Mouse (Mus musculus) adrenal gland, postnatal 36 days (tissue): ENCODE data around the gene Chmp6. TPM values are rescaled to one million over a fixed set of nuclear protein-coding genes. Genes with fewer than 3 reads are reported as not detected.

Source experiments
- DNase-seq, 2 experiments: peaks; one replicate each; pipeline ENCODE4 v3.0.0; 2021; ENCODE audit warnings: mixed read lengths in 1 of 2
- total RNA-seq, 2 experiments: library from RNA; stranded (reverse); gene quantifications; 2 replicates each; pipeline ENCODE4 v1.2.3; 2021

Chmp6 gene
- total RNA-seq, 2 experiments from 2014 or later = 31.9 to 37.6 TPM

DNA sequence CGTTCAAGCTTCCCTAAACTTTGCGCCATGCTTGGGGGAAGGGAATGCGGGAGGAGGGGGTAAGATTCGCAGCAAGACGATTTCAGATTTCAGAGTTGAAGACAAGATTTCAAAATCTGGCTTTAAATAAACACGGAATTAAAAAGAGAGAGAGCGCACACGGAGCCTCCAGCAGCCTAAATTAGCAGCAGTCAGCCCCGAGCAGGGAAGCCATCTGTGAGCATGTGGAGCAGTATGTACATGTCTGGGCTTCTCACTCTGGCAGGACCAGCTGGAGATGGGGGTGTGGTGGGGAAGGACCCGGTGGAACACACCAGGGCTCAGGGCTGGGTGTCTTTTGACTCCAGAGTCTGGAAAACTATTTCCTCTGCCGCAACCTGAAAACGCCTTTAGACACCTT, 24.0 kb downstream of the Chmp6 start:
- DNase-seq = no peak

- no peak for DNase-seq
These were observed 24.7 kb downstream of the Chmp6 start for GRCm38 (mm10) chr11:119937772-119938502.

- DNase-seq = no peak
These were observed 26.0 kb downstream of the Chmp6 start for GRCm38 (mm10) chr11:119939073-119939710.

GRCm38 (mm10) chr11:119939711-119940106, 26.5 kb downstream of the Chmp6 start:
- no peak for DNase-seq

DNA sequence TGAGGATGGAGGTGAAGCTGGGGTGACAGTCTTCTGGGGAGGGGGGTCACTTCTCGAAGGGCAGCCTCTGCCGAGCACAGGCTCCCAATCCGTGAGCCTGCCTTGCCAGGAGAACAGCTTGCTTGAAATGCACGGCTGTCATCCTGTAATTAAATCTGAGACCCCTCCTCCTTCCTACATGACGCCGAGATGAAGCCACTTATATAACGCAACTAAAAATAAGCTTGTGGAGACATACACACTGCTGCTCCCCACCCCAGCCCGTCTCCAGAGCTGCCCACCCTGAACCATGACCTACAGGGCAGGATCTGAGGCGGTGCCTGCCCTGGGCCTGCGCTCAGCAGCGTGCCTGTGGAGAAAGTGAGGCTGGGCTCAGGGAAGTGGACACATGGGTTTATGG, 26.9 kb downstream of the Chmp6 start:
- DNase-seq = no peak

- no peak for DNase-seq
These were observed 28.6 kb downstream of the Chmp6 start for GRCm38 (mm10) chr11:119941794-119942193.

DNA sequence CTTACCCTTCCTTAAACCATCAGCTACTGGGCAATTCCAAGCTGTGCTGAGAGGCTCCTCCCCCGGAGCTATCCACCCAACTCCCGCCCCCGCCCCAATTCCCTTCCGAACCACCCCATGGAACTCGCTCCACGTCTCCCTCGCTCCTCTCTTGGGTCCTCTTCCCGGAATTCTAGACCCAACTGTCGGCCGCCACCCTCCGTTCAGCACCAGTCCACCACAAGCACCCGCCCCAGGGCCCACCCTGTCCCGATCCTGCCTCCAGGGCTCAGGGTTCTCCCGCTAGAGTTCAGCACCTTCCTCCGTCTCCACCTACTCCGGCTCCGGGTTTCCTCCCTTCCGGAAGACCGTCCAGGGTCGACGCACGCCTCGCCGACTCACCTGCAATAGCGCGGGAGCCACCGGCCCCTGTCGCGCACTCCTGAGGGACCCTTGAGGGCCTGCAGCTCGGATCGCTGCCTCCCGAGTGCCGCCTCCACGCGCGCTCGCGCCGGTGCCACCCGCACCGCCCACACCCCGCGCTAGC, 29.0 kb downstream of the Chmp6 start:
- peak in 1 of 2 experiments; percentile 24 for DNase-seq

DNA sequence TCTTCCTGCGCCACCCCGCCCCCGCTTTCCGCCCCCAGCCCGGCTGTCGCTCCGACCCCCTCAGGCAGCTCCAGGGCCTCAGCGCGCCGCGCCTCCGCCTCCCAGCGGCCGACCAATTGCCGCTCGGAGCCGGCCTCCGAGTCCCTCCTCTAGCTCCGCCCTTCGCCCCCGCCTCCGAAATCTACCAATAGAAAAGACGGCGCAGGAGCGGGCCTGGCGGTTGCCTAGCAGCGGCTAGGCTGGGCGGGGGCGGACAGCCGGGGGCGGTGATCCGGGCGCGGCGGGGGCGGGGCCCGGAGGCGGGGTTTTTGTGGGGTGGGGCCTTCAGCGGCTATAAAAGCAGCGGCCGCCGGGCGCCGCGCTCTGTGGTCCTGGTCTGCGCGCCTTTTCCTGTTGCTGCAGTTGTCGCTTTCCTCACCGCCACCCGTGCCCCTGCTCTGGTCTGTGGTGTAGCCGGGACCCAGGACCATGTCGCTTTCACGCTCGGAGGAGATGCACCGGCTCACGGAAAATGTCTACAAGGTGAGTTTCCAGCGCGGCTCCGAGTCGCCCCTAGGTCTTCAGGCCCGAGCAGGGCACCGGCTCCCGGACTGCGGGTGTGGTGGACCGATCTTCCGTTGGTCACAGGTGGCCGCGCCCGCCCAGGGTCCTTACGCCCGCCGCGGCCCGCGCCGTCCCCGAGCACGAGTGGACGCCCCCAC, 29.6 kb downstream of the Chmp6 start, which contains the start of gene Baiap2:
Gene Baiap2 (plus strand): TSS at position 37 of the 701 bp plus-strand sequence.
- DNase-seq = peak; percentile 99

DNA sequence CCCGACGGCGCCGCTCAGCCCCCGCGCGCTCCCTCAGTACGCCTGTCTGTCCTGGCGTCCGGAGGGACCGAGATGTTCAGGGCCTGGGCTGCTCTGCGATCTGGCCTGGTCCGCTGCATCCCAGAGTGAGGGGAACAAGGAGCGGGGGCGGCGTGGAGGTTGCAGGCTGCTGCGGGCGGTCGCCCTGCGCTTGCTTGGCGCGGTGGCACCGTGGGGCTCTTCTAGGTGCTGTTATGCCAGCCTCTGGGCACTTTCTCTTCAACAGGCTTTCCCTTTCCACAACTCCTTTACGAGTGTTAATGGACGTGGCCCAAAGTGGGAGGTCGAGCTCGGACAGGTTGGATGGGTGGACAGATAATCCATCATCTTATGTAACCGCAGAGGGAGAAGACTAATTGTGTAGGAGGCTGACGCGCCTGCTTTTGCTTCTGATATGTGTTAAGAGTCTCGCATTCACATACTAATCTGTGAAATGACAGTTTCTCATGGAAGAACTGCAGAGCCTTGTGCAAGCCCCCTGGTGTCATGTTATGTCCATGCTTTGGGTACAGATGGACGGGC, 30.3 kb downstream of the Chmp6 start:
- peak; percentile 42 to 58 for DNase-seq

DNA sequence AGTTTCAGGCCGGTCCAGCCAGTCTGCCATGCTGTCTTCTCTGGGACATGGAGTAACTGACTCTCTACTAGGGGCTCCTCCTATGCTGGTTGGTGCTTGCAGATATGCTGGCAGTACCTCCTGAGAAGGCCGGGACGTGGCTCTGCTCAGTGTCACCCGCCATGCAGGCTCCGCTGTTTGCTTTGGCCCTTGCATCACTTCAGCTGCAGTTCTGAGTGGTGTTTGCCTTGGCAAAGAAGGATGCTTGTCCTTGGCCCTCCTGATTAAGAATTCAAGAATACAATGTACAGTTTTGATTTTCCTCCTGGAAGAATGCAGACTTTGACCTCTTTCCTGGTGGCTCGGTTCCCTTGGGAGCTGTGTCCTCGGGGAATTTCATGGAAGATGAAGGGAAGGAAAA, 32.1 kb downstream of the Chmp6 start:
- DNase-seq = peak; percentile 38 to 63

DNA sequence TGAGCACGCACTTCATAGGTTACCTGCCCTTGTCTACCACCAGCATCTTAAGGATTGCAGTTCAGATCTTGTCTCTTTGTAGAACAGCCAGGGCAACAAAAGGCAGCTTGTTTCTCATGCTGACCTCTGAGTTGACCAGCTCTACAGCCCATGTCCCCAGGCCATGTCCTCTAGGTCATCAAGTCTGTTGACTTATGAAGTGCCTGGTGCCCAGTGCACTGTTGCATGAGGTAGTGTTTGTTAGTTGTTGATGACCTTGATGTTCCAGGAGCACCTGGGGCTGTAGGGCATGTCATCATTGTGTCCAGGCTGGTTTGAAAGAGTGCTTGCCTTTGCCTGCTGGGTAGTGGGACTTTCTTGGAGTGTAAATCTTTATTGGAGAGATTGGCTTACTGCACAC, 34.2 kb downstream of the Chmp6 start:
- no peak for DNase-seq

GRCm38 (mm10) chr11:119947897-119948296, 34.7 kb downstream of the Chmp6 start:
- no peak for DNase-seq

- no peak for DNase-seq
These were observed 35.1 kb downstream of the Chmp6 start for GRCm38 (mm10) chr11:119948305-119948704.

- DNase-seq = peak in 1 of 2 experiments; percentile 36
These were observed 35.6 kb downstream of the Chmp6 start for GRCm38 (mm10) chr11:119948803-119949202.

DNA sequence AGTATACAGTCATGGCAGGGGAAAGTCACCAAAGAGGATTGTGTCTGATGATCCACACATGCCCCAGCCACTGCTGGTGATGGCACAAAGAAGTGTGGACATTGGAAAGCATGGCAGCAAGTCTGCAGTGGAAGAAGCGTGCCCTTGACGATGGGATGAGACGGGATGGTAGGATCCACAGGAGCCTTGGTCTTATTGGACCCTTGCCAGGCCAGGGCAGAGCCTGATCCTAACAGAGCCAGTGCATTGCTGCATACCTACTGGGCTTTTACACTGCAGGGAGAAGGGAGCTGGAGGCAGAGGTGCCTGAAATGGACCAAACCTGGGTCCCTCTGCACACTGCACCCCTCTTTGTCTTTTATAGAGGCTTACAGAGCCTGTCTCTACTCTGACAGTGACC, 37.3 kb downstream of the Chmp6 start:
- DNase-seq = peak in 1 of 2 experiments; percentile 37

DNA sequence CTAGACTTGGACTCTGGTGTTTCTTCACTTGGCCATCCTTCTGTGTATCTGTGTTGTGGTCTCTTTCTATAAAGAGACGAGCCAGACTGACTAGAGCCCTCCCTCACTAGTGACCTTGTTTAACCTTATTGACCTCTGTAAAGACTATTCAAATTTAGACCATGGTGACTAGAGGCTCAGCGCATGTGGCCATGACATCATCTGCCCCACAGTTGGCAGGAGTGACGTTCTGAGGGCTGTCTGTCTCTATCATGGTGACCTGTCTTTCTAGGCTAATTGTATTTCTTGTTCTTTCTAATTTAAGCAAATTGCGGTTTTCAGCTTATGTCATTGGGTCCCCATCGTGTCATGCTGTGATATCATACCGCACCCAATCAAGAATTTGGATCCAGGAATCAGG, 38.1 kb downstream of the Chmp6 start:
- no peak for DNase-seq

DNA sequence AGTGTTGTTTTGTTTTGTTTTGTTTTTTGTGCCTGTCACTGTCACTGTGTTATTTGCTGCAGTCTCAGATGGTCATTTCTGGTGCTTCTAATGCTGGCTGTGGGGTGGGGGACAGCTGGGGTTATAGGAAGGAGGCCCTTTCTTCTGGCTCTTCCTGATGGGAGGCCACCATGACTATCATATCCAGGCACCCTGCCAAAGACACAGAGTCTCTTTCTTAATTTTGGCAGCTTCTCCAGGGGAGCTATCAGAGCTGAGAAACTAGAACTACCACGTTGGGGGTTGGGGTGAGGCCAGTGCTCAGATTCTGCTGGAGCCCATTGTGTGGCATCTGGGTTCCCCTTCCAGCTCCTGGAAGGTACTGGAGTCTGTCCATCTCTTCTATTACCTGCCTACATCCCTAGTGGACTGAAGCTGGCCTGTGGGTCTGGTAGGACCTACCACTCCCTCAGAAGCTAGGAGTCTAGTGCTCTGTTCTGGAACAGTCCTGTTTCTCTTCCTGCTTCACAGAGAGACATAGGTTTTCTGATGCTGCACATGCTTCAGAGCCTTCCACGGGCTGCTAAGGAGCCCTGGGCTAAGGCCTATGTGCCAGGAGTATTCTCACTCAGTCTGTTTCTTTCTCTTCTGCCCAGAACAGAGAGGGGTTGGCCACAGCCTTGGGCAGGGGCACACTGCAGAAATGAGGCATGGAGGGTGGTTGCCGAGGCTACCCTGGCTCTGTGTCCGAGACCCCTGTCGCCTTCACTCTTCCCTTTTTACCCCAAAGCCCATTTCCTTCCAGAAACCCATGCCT, 39.4 kb downstream of the Chmp6 start:
- peak; percentile 50 to 77 for DNase-seq

DNA sequence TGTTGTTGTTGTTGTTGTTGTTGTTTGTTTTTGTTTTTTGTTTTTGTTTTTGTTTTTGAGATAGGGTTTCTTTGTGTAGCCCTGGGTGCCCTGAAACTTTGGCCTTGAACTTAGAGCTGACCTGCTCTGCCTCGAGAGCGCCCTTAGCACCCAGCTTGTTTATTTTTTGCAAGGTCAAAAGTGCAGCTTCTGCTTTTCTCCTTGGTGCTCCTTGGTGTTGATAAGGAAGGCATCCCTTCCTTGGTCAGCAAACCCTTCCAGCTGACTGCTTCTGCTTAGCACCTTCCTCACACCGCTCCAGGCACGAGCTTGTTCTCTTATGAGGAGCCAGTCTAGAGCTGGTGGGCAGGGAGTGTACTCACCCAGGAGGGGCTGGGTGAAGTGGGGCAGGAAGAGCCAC, 41.0 kb downstream of the Chmp6 start:
- DNase-seq = no peak

DNA sequence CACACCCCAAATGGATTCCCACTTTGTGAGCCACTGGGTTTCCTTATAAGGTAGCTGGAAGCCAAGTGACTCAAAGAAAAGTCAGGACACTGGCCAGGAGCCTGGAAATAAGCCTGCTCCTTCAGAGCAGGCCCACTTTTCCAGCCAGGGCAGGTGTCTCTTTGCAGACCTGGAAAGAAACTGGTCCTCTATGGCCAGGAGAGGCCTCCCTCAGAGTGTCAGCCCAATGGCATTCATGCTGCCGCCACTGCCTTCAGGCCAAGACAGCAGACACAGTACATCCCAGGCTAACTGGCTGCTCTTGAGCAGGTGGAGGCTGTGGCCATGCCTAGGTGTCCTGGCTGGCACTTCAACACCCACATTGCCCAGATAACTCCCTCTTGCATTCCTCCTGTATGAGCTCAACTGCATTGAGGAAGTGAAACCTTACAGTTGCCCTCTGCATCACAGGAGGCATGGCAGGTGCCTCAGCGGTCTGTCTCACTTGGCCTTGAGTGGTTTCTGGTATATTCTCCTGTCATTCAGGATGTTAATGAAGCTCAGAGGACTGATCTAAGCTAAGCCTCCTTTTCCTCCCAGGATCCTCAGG, 41.6 kb downstream of the Chmp6 start:
- no peak for DNase-seq

- DNase-seq = no peak
These were observed 42.2 kb downstream of the Chmp6 start for GRCm38 (mm10) chr11:119955432-119955831.

DNA sequence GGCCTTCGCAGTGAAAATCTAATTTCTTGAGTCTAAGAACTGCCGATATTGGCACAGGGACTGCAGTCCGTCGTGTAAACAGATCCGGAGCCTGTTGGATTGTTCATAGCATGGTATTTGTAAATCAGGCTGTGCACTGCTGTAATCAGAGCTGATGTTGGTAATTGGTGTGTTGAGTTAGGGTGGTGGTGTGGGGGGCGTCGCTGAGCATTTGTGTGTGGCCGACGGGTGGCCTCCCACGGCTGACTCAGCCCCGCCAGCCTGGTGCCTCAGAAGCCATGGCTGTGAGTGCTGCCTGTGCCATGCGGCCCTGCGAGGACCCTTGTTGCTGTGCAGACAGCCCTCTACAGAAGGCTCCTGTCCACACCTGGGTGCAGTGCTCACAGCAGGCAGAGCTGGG, 43.3 kb downstream of the Chmp6 start:
- DNase-seq = no peak
